Mouse (Mus musculus) MEL (cell line): ENCODE data around the gene Pdzd2.

Experiments
- CHD2 ChIP-seq: IDR thresholded peaks from 2 replicates; pipeline ENCODE4 v1.6.1; 2011; ENCODE audit warnings: low read length, improper control_type of control experiment
- CTCF ChIP-seq, 3 experiments: IDR thresholded peaks in 2 of 3; conservative IDR thresholded peaks in 1 of 3; 2 replicates each; pipeline ENCODE4 v1.5.1; 2011 to 2012; ENCODE audit warnings: low read length in 3 of 3, low read depth in 2 of 3, mild to moderate bottlenecking in 2 of 3, improper control_type of control experiment in 1 of 3, inconsistent platforms in 1 of 3, mixed read lengths in 1 of 3, moderate library complexity in 1 of 3; ENCODE audit not compliant: control insufficient read depth in 1 of 3, insufficient read depth in 1 of 3, poor library complexity in 1 of 3, severe bottlenecking in 1 of 3
- EP300 ChIP-seq, 2 experiments: IDR thresholded peaks; 2 replicates each; pipeline ENCODE4 v1.6.1; 2011; ENCODE audit warnings: improper control_type of control experiment in 2 of 2, low read length in 2 of 2, low read depth in 1 of 2, mild to moderate bottlenecking in 1 of 2
- HCFC1 ChIP-seq: IDR thresholded peaks from 2 replicates; pipeline ENCODE4 v1.6.1; 2012; ENCODE audit warnings: low read depth, mild to moderate bottlenecking, inconsistent platforms, low read length, improper control_type of control experiment, moderate library complexity
- MAX ChIP-seq: IDR thresholded peaks from 2 replicates; pipeline ENCODE4 v1.6.1; 2011; ENCODE audit warnings: low read length, improper control_type of control experiment
- MEF2A ChIP-seq: IDR thresholded peaks from 2 replicates; pipeline ENCODE4 v1.6.1; 2014; ENCODE audit warnings: low read depth, mild to moderate bottlenecking, inconsistent platforms, low read length, improper control_type of control experiment; ENCODE audit not compliant: poor library complexity, insufficient replicate concordance, severe bottlenecking; ENCODE audit errors: extremely low read depth
- MXI1 ChIP-seq: IDR thresholded peaks from 2 replicates; pipeline ENCODE4 v1.6.1; 2011; ENCODE audit warnings: mild to moderate bottlenecking, low read depth, low read length, improper control_type of control experiment
- NRF1 ChIP-seq: IDR thresholded peaks from 2 replicates; pipeline ENCODE4 v1.6.1; 2014; ENCODE audit warnings: low read depth, mild to moderate bottlenecking, inconsistent platforms, low read length, improper control_type of control experiment, moderate library complexity; ENCODE audit not compliant: poor library complexity, insufficient read depth, severe bottlenecking
- POLR2A ChIP-seq, 2 experiments: IDR thresholded peaks; 2 replicates each; pipeline ENCODE4 v1.6.1; 2011 to 2012; ENCODE audit warnings: low read length in 2 of 2, mild to moderate bottlenecking in 2 of 2, control low read depth in 1 of 2, improper control_type of control experiment in 1 of 2, low read depth in 1 of 2, moderate library complexity in 1 of 2; ENCODE audit not compliant: control insufficient read depth in 1 of 2, insufficient read depth in 1 of 2, poor library complexity in 1 of 2
- RCOR1 ChIP-seq: IDR thresholded peaks from 2 replicates; pipeline ENCODE4 v1.6.1; 2012; ENCODE audit warnings: low read depth, mild to moderate bottlenecking, inconsistent platforms, low read length, improper control_type of control experiment
- ZNF384 ChIP-seq: IDR thresholded peaks from 2 replicates; pipeline ENCODE4 v1.6.1; 2012; ENCODE audit warnings: low read depth, mild to moderate bottlenecking, inconsistent platforms, low read length, improper control_type of control experiment

GRCm38 (mm10) chr15:12612944-12613675 is 126.6 kb downstream of the Pdzd2 start:
- no peak for TF ChIP-seq POLR2A (IDR thresholded peaks at IDR 0.05; ENCODE audit: control insufficient read depth in 1 of 2, insufficient read depth in 1 of 2, low read depth in 1 of 2, low read length in 2 of 2, poor library complexity in 1 of 2)
- no peak for TF ChIP-seq MXI1
- TF ChIP-seq CTCF (IDR thresholded peaks at IDR 0.05 in 2 of 3, conservative IDR thresholded peaks at IDR 0.05 in 1 of 3; ENCODE audit: control insufficient read depth in 1 of 3, insufficient read depth in 1 of 3, low read depth in 2 of 3, low read length in 3 of 3, poor library complexity in 1 of 3, severe bottlenecking in 1 of 3): no peak
- no peak for TF ChIP-seq HCFC1
- TF ChIP-seq MEF2A: no peak
- TF ChIP-seq RCOR1: no peak
- no peak for TF ChIP-seq NRF1
- TF ChIP-seq ZNF384: no peak
- TF ChIP-seq EP300 (IDR thresholded peaks at IDR 0.05; ENCODE audit: low read depth in 1 of 2, low read length in 2 of 2): no peak
- no peak for TF ChIP-seq MAX
- TF ChIP-seq CHD2: no peak
